Mouse (Mus musculus) spleen, adult 2 months (tissue): ENCODE results near the gene Plce1. TPM values are rescaled to one million over a fixed set of nuclear protein-coding genes. Genes with fewer than 3 reads are reported as not detected.

Experiments
- DNase-seq, 2 experiments: peaks; one replicate each; pipeline versions ENCODE4 v3.0.0 to v3.0.0-alpha.2; 2012 to 2021; ENCODE audit warnings: low spot score in 2 of 2, low read depth in 1 of 2
- H3K27ac ChIP-seq: fragments of 200-500 bp; 2 replicates; pipeline ENCODE4 v1.5.1; 2012; ENCODE audit warnings: low read length, inconsistent platforms; ENCODE audit not compliant: insufficient read depth
- H3K27me3 ChIP-seq: fragments of 200-500 bp; 2 replicates; pipeline ENCODE4 v1.6.1; 2012; ENCODE audit warnings: mild to moderate bottlenecking, moderate library complexity, low read length, inconsistent platforms; ENCODE audit not compliant: control insufficient read depth, insufficient read depth
- H3K36me3 ChIP-seq: fragments of 200-500 bp; 2 replicates; pipeline ENCODE4 v1.6.1; 2012; ENCODE audit warnings: mild to moderate bottlenecking, low read length, inconsistent platforms; ENCODE audit not compliant: control insufficient read depth, insufficient read depth
- H3K4me1 ChIP-seq: fragments of 200-500 bp; 2 replicates; pipeline ENCODE4 v1.6.1; 2011; ENCODE audit warnings: inconsistent platforms; ENCODE audit not compliant: control insufficient read depth, insufficient read depth, insufficient read length
- H3K4me3 ChIP-seq: fragments of 200-500 bp; 2 replicates; pipeline ENCODE4 v1.5.1; 2011; ENCODE audit warnings: mild to moderate bottlenecking, inconsistent platforms; ENCODE audit not compliant: insufficient read depth, insufficient read length; ENCODE audit errors: extremely low read depth
- CTCF ChIP-seq: fragments of 200-500 bp; IDR thresholded peaks from 2 replicates; pipeline ENCODE4 v1.5.1; 2011; ENCODE audit warnings: mild to moderate bottlenecking, inconsistent platforms; ENCODE audit not compliant: insufficient read depth, insufficient read length, insufficient replicate concordance; ENCODE audit errors: extremely low read depth
- POLR2A ChIP-seq: fragments of 200-500 bp; IDR thresholded peaks from 2 replicates; pipeline ENCODE4 v1.6.1; 2011; ENCODE audit warnings: low read depth, low read length, inconsistent platforms
- WGBS: fragments of 180-500 bp; shearing (Covaris S2); methylation state at CpG from one replicate; pipeline ENCODE4 v1.1.7; 2018; 5-methylcytosine and 5-hydroxymethylcytosine counted together
- polyA plus RNA-seq: library from polyadenylated mRNA; depleted of rRNA; stranded (reverse); fragments of >200 nt; gene quantifications from 2 replicates; pipeline ENCODE4 v1.2.3, GENCODE M21; 2012

Gene Plce1
- polyA plus RNA-seq, 1 experiment = 1.7 TPM

DNA sequence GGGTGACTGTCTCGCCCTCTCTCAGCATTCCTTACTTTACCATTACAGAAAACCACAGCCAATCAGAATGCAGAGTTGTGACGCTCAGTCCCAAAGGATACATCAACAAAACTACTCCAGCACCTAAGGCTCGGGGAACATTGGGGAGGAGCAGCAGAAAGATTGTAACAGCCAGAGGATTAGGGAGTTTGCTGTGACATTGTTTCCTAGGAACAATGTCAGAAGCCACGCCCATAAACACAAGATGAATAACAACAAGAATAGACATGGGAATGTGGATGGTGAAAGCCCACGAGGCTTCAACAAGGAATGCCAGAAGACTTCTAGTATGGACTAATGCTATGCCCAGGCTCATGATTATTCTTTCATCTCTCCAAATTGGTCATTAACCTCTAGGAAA lies 277.1 kb downstream of the Plce1 start:
- Histone ChIP-seq H3K27ac (no peak overlapping the region), H3K27me3 (no peaks in the 10 kb centered on the region), H3K4me1 (no peaks in the 10 kb centered on the region), H3K36me3 (no peaks in the 10 kb centered on the region), H3K4me3 (no peak overlapping the region)
- TF ChIP-seq CTCF = no peak
- TF ChIP-seq POLR2A = no peak
- DNase-seq = no peak
- 80% methylated on average over 5 of the region's 5 CpGs for WGBS

DNA sequence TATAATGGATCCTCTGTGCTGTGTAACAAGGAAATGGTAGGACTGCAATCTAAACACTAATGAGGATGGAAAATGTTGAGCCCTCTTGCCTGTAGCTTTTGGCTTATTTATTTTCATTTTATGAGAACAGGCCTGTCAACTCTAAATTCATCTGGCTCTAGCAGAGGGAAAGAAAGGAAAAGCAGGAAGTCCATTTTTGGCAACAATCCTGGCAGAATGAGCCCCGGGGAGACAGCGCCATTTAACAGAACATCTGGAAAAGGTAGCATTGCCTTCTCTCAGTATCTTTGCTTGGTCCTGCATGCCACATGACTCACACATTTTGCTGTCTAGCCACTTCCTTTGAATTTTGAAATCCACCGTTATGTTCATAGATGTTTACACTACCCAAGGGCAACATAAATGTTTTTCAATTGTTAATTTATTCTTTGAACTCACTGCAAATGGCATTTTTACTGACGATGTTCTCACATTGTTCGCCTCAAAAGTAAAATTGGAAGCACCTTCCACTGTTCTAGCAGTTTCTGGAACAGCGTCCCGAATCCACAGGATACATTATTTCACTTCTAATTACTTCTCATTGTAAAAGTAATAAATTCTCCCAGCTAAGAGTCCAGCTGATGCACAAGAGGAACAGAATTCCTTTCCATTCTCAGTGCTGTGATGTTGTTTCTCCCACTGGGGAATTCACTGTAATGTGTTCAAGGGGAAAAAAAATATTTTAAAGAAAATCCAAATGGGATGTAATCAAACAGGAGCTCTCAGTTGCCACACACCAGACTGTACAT lies 278.0 kb downstream of the Plce1 start:
- DNase-seq = no peak
- H3K36me3 ChIP-seq = no peaks in the 10 kb centered on the region
- TF ChIP-seq CTCF (no peak), POLR2A (no peak)
- H3K27me3 ChIP-seq = no peaks in the 10 kb centered on the region
- WGBS = 68% methylated on average over 7 of the region's 7 CpGs
- no peak overlapping the region for H3K27ac ChIP-seq
- no peak overlapping the region for H3K4me3 ChIP-seq
- H3K4me1 ChIP-seq = no peaks in the 10 kb centered on the region

DNA sequence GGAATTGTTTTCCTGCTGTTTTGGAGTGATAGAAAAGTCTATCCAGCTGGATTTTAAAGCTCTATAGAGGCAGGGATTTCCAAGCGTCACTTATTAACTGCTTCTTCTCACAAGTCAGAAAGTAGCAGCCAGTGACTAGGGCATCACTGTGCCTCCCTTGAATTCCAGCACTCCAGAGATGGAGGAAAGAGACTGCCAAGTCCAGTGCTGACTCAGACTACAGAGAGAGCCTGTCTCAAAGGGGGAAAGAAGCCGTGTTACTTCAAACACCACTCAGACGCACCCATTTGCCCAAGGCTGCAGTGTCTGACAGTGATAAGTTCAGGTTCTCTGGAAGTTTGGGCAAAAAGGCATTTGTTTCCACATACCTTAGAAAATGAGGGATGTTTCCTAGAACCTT lies 279.5 kb downstream of the Plce1 start:
- Histone ChIP-seq H3K27me3 (no peaks in the 10 kb centered on the region), H3K4me3 (no peak overlapping the region), H3K4me1 (no peaks in the 10 kb centered on the region), H3K36me3 (no peaks in the 10 kb centered on the region), H3K27ac (no peak overlapping the region)
- no peak for TF ChIP-seq CTCF
- no peak for TF ChIP-seq POLR2A
- no peak for DNase-seq
- 80% methylated on average over 3 of the region's 3 CpGs for WGBS

GRCm38 (mm10) chr19:38766306-38766705 lies 285.4 kb downstream of the Plce1 start:
- Histone ChIP-seq H3K4me3 (no peak overlapping the region), H3K27me3 (no peaks in the 10 kb centered on the region), H3K36me3 (no peaks in the 10 kb centered on the region), H3K4me1 (no peaks in the 10 kb centered on the region), H3K27ac (no peak overlapping the region)
- DNase-seq = no peak
- TF ChIP-seq CTCF (no peak), POLR2A (no peak)
- WGBS = 80% methylated on average over 2 of the region's 2 CpGs

GRCm38 (mm10) chr19:38775548-38775947 lies 294.6 kb downstream of the Plce1 start:
- TF ChIP-seq POLR2A (no peak), CTCF (no peak)
- WGBS = 61% methylated on average over 4 of the region's 4 CpGs
- Histone ChIP-seq H3K4me1 (no peaks in the 10 kb centered on the region), H3K36me3 (no peaks in the 10 kb centered on the region), H3K4me3 (no peak overlapping the region), H3K27ac (no peak overlapping the region), H3K27me3 (no peaks in the 10 kb centered on the region)
- DNase-seq = no peak

- DNase-seq = no peak
- no peak overlapping the region for H3K27ac ChIP-seq
- H3K27me3 ChIP-seq = no peaks in the 10 kb centered on the region
- no peak for TF ChIP-seq CTCF
- H3K4me1 ChIP-seq = no peaks in the 10 kb centered on the region
- H3K4me3 ChIP-seq = no peak overlapping the region
- WGBS = 74% methylated on average over 2 of the region's 2 CpGs
- no peaks in the 10 kb centered on the region for H3K36me3 ChIP-seq
These were observed 297.9 kb downstream of the Plce1 start for GRCm38 (mm10) chr19:38778805-38779204.

- no peak overlapping the region for H3K27ac ChIP-seq
- H3K4me1 ChIP-seq = no peaks in the 10 kb centered on the region
- no peak overlapping the region for H3K4me3 ChIP-seq
- H3K27me3 ChIP-seq = no peaks in the 10 kb centered on the region
- TF ChIP-seq CTCF = no peak
- TF ChIP-seq POLR2A = no peak
- 86% methylated on average over 9 of the region's 9 CpGs for WGBS
- H3K36me3 ChIP-seq = peaks cover 6% of the 10 kb centered on the region; the same call in 1 of the 2 replicates
- no peak for DNase-seq
These were observed 302.6 kb downstream of the Plce1 start for GRCm38 (mm10) chr19:38783542-38783941.
